Mouse (Mus musculus): ENCODE results near the gene Dusp28. TPM values are rescaled to one million over a fixed set of nuclear protein-coding genes. Genes with fewer than 3 reads are reported as not detected.

Dusp28 gene
- polyA plus RNA-seq, 1 experiment from 2014 or later = 10.8 TPM

- H3K4me3 ChIP-seq (replicated peaks) = no peak overlapping the region
- H3K36me3 ChIP-seq = peaks cover 48% of the 10 kb centered on the region
- no peak for ATAC-seq (ENCODE audit: insufficient number of reproducible peaks, insufficient read depth, low FRiP score, low TSS enrichment, low read depth)
- no peak overlapping the region for H3K9ac ChIP-seq (replicated peaks)
- 89% methylated on average over 4 of the region's 4 CpGs for WGBS
- H3K9me3 ChIP-seq = no peaks in the 10 kb centered on the region
- no peaks in the 10 kb centered on the region for H3K4me1 ChIP-seq (replicated peaks)
- no peaks in the 10 kb centered on the region for H3K27me3 ChIP-seq
- H3K27ac ChIP-seq = no peak overlapping the region
- no peak overlapping the region for H3K4me2 ChIP-seq
These were observed 14.7 kb downstream of the Dusp28 start for GRCm38 (mm10) chr1:92921496-92921895.

- WGBS = 31% methylated on average over 1 of the region's 1 CpGs
- Histone ChIP-seq H3K9me3 (peaks cover 6% of the 10 kb centered on the region; the same call in 1 of the 2 replicates), H3K27me3 (no peaks in the 10 kb centered on the region), H3K4me1 (replicated peaks) (peaks cover 9% of the 10 kb centered on the region), H3K27ac (no peak overlapping the region), H3K4me3 (replicated peaks) (no peak overlapping the region), H3K9ac (replicated peaks) (no peak overlapping the region), H3K36me3 (no peaks in the 10 kb centered on the region), H3K4me2 (no peak overlapping the region)
- ATAC-seq (ENCODE audit: insufficient number of reproducible peaks, insufficient read depth, low FRiP score, low TSS enrichment, low read depth) = no peak
These were observed 23.5 kb downstream of the Dusp28 start for GRCm38 (mm10) chr1:92930171-92930706.

GRCm38 (mm10) chr1:92933611-92934010 lies 26.8 kb downstream of the Dusp28 start:
- no peaks in the 10 kb centered on the region for H3K27me3 ChIP-seq
- peaks cover 11% of the 10 kb centered on the region for H3K36me3 ChIP-seq
- peak overlapping the region; percentile 78 for H3K4me3 ChIP-seq (replicated peaks)
- H3K4me1 ChIP-seq (replicated peaks) = peaks cover 20% of the 10 kb centered on the region
- no peak for ATAC-seq (ENCODE audit: insufficient number of reproducible peaks, insufficient read depth, low FRiP score, low TSS enrichment, low read depth)
- H3K9ac ChIP-seq (replicated peaks) = peak overlapping the region; percentile 71
- H3K9me3 ChIP-seq = peaks cover 6% of the 10 kb centered on the region; the same call in 1 of the 2 replicates
- peak overlapping the region; percentile 95 for H3K27ac ChIP-seq
- 71% methylated on average over 4 of the region's 4 CpGs for WGBS
- peak overlapping the region; percentile 82 for H3K4me2 ChIP-seq

- H3K27me3 ChIP-seq = no peaks in the 10 kb centered on the region
- H3K27ac ChIP-seq = peak within 1 kb of the TSS; percentile 95
- H3K4me3 ChIP-seq (replicated peaks) = peak within 1 kb of the TSS; percentile 78
- WGBS = under 1% methylated on average over 45 of the region's 45 CpGs
- peaks cover 20% of the 10 kb centered on the region for H3K4me1 ChIP-seq (replicated peaks)
- H3K36me3 ChIP-seq = peaks cover 18% of the 10 kb centered on the region
- peak within 1 kb of the TSS; percentile 82 for H3K4me2 ChIP-seq
- ATAC-seq (ENCODE audit: insufficient number of reproducible peaks, insufficient read depth, low FRiP score, low TSS enrichment, low read depth) = peak; percentile 100
- peak within 1 kb of the TSS; percentile 71 for H3K9ac ChIP-seq (replicated peaks)
- peaks cover 6% of the 10 kb centered on the region; the same call in 1 of the 2 replicates for H3K9me3 ChIP-seq
These were observed 27.5 kb downstream of the Dusp28 start, which contains the start of gene Capn10 for GRCm38 (mm10) chr1:92934182-92934827. Gene Capn10 (plus strand): TSS chr1:92934376.

- Histone ChIP-seq H3K4me3 (replicated peaks) (peak overlapping the region; percentile 78), H3K36me3 (peaks cover 28% of the 10 kb centered on the region), H3K27ac (peak overlapping the region; percentile 95), H3K27me3 (no peaks in the 10 kb centered on the region), H3K4me2 (peak overlapping the region; percentile 82), H3K9me3 (peaks cover 6% of the 10 kb centered on the region; the same call in 1 of the 2 replicates), H3K9ac (replicated peaks) (peak overlapping the region; percentile 71), H3K4me1 (replicated peaks) (peaks cover 20% of the 10 kb centered on the region)
- 22% methylated on average over 10 of the region's 10 CpGs for WGBS
- no peak for ATAC-seq (ENCODE audit: insufficient number of reproducible peaks, insufficient read depth, low FRiP score, low TSS enrichment, low read depth)
These were observed 28.5 kb downstream of the Dusp28 start for GRCm38 (mm10) chr1:92935054-92935962.

GRCm38 (mm10) chr1:92935977-92936376 lies 29.2 kb downstream of the Dusp28 start:
- H3K9ac ChIP-seq (replicated peaks) = no peak overlapping the region
- H3K9me3 ChIP-seq = peaks cover 6% of the 10 kb centered on the region; the same call in 1 of the 2 replicates
- H3K4me2 ChIP-seq = peak overlapping the region; percentile 82
- WGBS = 76% methylated on average over 2 of the region's 2 CpGs
- H3K4me1 ChIP-seq (replicated peaks) = peaks cover 20% of the 10 kb centered on the region
- no peaks in the 10 kb centered on the region for H3K27me3 ChIP-seq
- H3K36me3 ChIP-seq = peaks cover 33% of the 10 kb centered on the region
- no peak overlapping the region for H3K27ac ChIP-seq
- peak overlapping the region; percentile 78; the same call in 1 of the 2 replicates for H3K4me3 ChIP-seq (replicated peaks)
- ATAC-seq (ENCODE audit: insufficient number of reproducible peaks, insufficient read depth, low FRiP score, low TSS enrichment, low read depth) = no peak

GRCm38 (mm10) chr1:92936467-92936866 lies 29.7 kb downstream of the Dusp28 start:
- ATAC-seq (ENCODE audit: insufficient number of reproducible peaks, insufficient read depth, low FRiP score, low TSS enrichment, low read depth) = no peak
- Histone ChIP-seq H3K4me3 (replicated peaks) (no peak overlapping the region), H3K27me3 (no peaks in the 10 kb centered on the region), H3K9me3 (peaks cover 6% of the 10 kb centered on the region; the same call in 1 of the 2 replicates), H3K9ac (replicated peaks) (no peak overlapping the region), H3K4me2 (no peak overlapping the region), H3K27ac (no peak overlapping the region), H3K4me1 (replicated peaks) (peaks cover 20% of the 10 kb centered on the region), H3K36me3 (peaks cover 36% of the 10 kb centered on the region)
- WGBS = 89% methylated on average over 3 of the region's 3 CpGs

GRCm38 (mm10) chr1:92937797-92938196 lies 31.0 kb downstream of the Dusp28 start:
- Histone ChIP-seq H3K4me1 (replicated peaks) (peaks cover 20% of the 10 kb centered on the region), H3K27me3 (no peaks in the 10 kb centered on the region), H3K27ac (no peak overlapping the region), H3K4me2 (no peak overlapping the region), H3K9ac (replicated peaks) (no peak overlapping the region), H3K4me3 (replicated peaks) (no peak overlapping the region), H3K36me3 (peaks cover 49% of the 10 kb centered on the region), H3K9me3 (peaks cover 4% of the 10 kb centered on the region; the same call in 1 of the 2 replicates)
- WGBS = 84% methylated on average over 3 of the region's 3 CpGs
- ATAC-seq (ENCODE audit: insufficient number of reproducible peaks, insufficient read depth, low FRiP score, low TSS enrichment, low read depth) = no peak

GRCm38 (mm10) chr1:92939746-92940145 lies 33.0 kb downstream of the Dusp28 start:
- Histone ChIP-seq H3K27me3 (no peaks in the 10 kb centered on the region), H3K9ac (replicated peaks) (no peak overlapping the region), H3K9me3 (no peaks in the 10 kb centered on the region), H3K4me2 (no peak overlapping the region), H3K36me3 (peaks cover 69% of the 10 kb centered on the region), H3K27ac (no peak overlapping the region), H3K4me3 (replicated peaks) (no peak overlapping the region), H3K4me1 (replicated peaks) (peaks cover 14% of the 10 kb centered on the region)
- WGBS = 96% methylated on average over 4 of the region's 4 CpGs
- no peak for ATAC-seq (ENCODE audit: insufficient number of reproducible peaks, insufficient read depth, low FRiP score, low TSS enrichment, low read depth)

GRCm38 (mm10) chr1:92943219-92943989 lies 36.6 kb downstream of the Dusp28 start:
- H3K4me3 ChIP-seq (replicated peaks) = no peak overlapping the region
- no peaks in the 10 kb centered on the region for H3K9me3 ChIP-seq
- H3K27ac ChIP-seq = no peak overlapping the region
- H3K9ac ChIP-seq (replicated peaks) = no peak overlapping the region
- no peak overlapping the region for H3K4me2 ChIP-seq
- H3K4me1 ChIP-seq (replicated peaks) = no peaks in the 10 kb centered on the region
- H3K36me3 ChIP-seq = peaks cover 96% of the 10 kb centered on the region
- H3K27me3 ChIP-seq = no peaks in the 10 kb centered on the region
- ATAC-seq (ENCODE audit: insufficient number of reproducible peaks, insufficient read depth, low FRiP score, low TSS enrichment, low read depth) = no peak
- 90% methylated on average over 19 of the region's 19 CpGs for WGBS
